Mouse (Mus musculus): ENCODE results near the gene Cd27. TPM values are rescaled to one million over a fixed set of nuclear protein-coding genes. Genes with fewer than 3 reads are reported as not detected.

Cd27 gene
- polyA plus RNA-seq, 1 experiment from 2014 or later: 1.4 TPM

GRCm38 (mm10) chr6:125239547-125239946 lies 2.7 kb upstream of the Cd27 start:
- ATAC-seq (ENCODE audit: insufficient number of reproducible peaks, low FRiP score, low TSS enrichment, low read depth) (no peak), DNase-seq (ENCODE audit: low spot score) (no peak)
- 94% methylated on average over 5 of the region's 5 CpGs for whole genome bisulfite sequencing
- H3K9ac ChIP-seq (ENCODE audit: low read length): no peak overlapping the region
- H3K4me1 ChIP-seq (ENCODE audit: control insufficient read depth, insufficient read depth, low read length): no peaks in the 10 kb centered on the region
- H3K27me3 ChIP-seq (ENCODE audit: control insufficient read depth, insufficient read depth, low read length): no peaks in the 10 kb centered on the region
- H3K27ac ChIP-seq (replicated peaks; ENCODE audit: low read depth, low read length): no peak overlapping the region
- no peak overlapping the region for H3K4me2 ChIP-seq (ENCODE audit: low read depth, severe bottlenecking)
- no peaks in the 10 kb centered on the region for H3K36me3 ChIP-seq (ENCODE audit: control insufficient read depth, insufficient read depth, low read length)
- H3K9me3 ChIP-seq (ENCODE audit: control insufficient read depth, low read length): no peaks in the 10 kb centered on the region
- no peak overlapping the region for H3K4me3 ChIP-seq (ENCODE audit: low read depth, low read length)

GRCm38 (mm10) chr6:125238396-125238795 lies 1.6 kb upstream of the Cd27 start:
- Histone ChIP-seq H3K27me3 (ENCODE audit: control insufficient read depth, insufficient read depth, low read length) (no peaks in the 10 kb centered on the region), H3K4me1 (ENCODE audit: control insufficient read depth, insufficient read depth, low read length) (no peaks in the 10 kb centered on the region), H3K9me3 (ENCODE audit: control insufficient read depth, low read length) (no peaks in the 10 kb centered on the region), H3K27ac (replicated peaks; ENCODE audit: low read depth, low read length) (no peak overlapping the region), H3K36me3 (ENCODE audit: control insufficient read depth, insufficient read depth, low read length) (no peaks in the 10 kb centered on the region), H3K4me3 (ENCODE audit: low read depth, low read length) (no peak overlapping the region), H3K9ac (ENCODE audit: low read length) (no peak overlapping the region), H3K4me2 (ENCODE audit: low read depth, severe bottlenecking) (no peak overlapping the region)
- no peak for ATAC-seq (ENCODE audit: insufficient number of reproducible peaks, low FRiP score, low TSS enrichment, low read depth)
- no peak for DNase-seq (ENCODE audit: low spot score)
- 75% methylated on average over 6 of the region's 6 CpGs for WGBS

DNA sequence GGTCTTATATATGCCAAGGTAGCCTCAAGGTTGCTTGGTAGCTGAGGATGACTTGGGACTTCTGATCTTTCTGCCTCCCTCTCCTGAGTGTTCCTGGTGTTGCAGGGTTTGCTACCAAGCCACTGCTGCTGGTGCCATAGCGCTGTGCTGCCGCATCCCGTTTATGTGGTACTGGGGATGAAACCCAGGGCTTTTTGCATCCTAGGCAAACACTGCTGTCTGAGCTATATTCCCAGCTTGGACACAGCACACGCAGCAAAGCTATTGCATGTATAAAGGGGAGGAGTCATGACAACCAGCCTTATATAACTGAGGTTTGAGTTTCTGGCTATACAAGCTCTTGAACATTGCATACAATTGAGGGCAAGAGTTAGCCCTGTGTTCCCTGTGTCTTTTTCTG lies 611 bp upstream of the Cd27 start:
- Histone ChIP-seq H3K27ac (replicated peaks; ENCODE audit: low read depth, low read length) (no peak overlapping the region), H3K4me3 (ENCODE audit: low read depth, low read length) (no peak overlapping the region), H3K36me3 (ENCODE audit: control insufficient read depth, insufficient read depth, low read length) (no peaks in the 10 kb centered on the region), H3K4me1 (ENCODE audit: control insufficient read depth, insufficient read depth, low read length) (no peaks in the 10 kb centered on the region), H3K9ac (ENCODE audit: low read length) (no peak overlapping the region), H3K9me3 (ENCODE audit: control insufficient read depth, low read length) (no peaks in the 10 kb centered on the region), H3K27me3 (ENCODE audit: control insufficient read depth, insufficient read depth, low read length) (no peaks in the 10 kb centered on the region), H3K4me2 (ENCODE audit: low read depth, severe bottlenecking) (no peak overlapping the region)
- WGBS: 83% methylated on average over 4 of the region's 4 CpGs
- DNase-seq (ENCODE audit: low spot score) (no peak), ATAC-seq (ENCODE audit: insufficient number of reproducible peaks, low FRiP score, low TSS enrichment, low read depth) (no peak)

DNA sequence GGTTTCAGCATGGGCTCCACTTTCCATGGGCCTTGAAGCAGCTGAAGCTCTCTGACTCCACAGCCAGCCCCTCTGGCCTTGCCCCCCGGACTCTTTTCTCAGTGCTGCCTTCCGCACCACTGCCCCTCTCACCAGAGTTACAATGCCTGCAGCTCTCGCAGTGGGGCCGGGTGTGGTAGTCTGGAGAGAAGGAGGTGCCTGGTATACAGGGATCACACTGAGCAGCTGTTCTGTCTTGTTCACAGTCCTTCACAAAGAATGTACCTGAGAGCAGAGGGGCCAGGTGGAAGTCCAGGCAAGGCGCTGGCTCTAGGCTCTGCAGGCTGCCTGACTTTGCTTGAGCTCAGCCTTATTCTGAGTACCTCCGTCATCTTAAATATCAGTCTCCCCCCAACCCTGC lies 469 bp downstream of the Cd27 start:
- no peak overlapping the region for H3K9ac ChIP-seq (ENCODE audit: low read length)
- H3K9me3 ChIP-seq (ENCODE audit: control insufficient read depth, low read length): no peaks in the 10 kb centered on the region
- H3K27ac ChIP-seq (replicated peaks; ENCODE audit: low read depth, low read length): no peak overlapping the region
- ATAC-seq (ENCODE audit: insufficient number of reproducible peaks, low FRiP score, low TSS enrichment, low read depth): no peak
- H3K36me3 ChIP-seq (ENCODE audit: control insufficient read depth, insufficient read depth, low read length): no peaks in the 10 kb centered on the region
- H3K4me1 ChIP-seq (ENCODE audit: control insufficient read depth, insufficient read depth, low read length): peaks cover 9% of the 10 kb centered on the region
- WGBS: 87% methylated on average over 6 of the region's 6 CpGs
- no peak overlapping the region for H3K4me3 ChIP-seq (ENCODE audit: low read depth, low read length)
- no peak overlapping the region for H3K4me2 ChIP-seq (ENCODE audit: low read depth, severe bottlenecking)
- no peaks in the 10 kb centered on the region for H3K27me3 ChIP-seq (ENCODE audit: control insufficient read depth, insufficient read depth, low read length)
- DNase-seq (ENCODE audit: low spot score): no peak

DNA sequence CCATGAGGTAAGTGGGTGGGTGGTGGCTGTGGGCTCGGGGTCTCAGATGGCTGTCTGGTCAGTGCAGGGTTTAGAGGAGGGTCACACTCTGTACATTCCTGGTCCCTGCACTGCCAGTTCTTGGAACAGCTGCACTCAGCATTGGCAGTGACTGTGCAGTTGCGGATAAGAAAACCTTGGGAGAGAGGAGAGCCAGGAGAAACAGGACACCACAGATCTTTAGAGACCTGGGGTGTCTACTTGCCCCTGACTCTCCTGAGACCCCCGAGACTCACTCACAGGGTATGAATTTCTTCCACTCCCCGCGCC lies 2.3 kb downstream of the Cd27 start:
- H3K4me1 ChIP-seq (ENCODE audit: control insufficient read depth, insufficient read depth, low read length): peaks cover 12% of the 10 kb centered on the region
- H3K4me2 ChIP-seq (ENCODE audit: low read depth, severe bottlenecking): no peak overlapping the region
- DNase-seq (ENCODE audit: low spot score): no peak
- 77% methylated on average over 5 of the region's 5 CpGs for whole genome bisulfite sequencing
- no peak overlapping the region for H3K9ac ChIP-seq (ENCODE audit: low read length)
- H3K27me3 ChIP-seq (ENCODE audit: control insufficient read depth, insufficient read depth, low read length): no peaks in the 10 kb centered on the region
- no peaks in the 10 kb centered on the region for H3K9me3 ChIP-seq (ENCODE audit: control insufficient read depth, low read length)
- no peak overlapping the region for H3K4me3 ChIP-seq (ENCODE audit: low read depth, low read length)
- ATAC-seq (ENCODE audit: insufficient number of reproducible peaks, low FRiP score, low TSS enrichment, low read depth): no peak
- H3K36me3 ChIP-seq (ENCODE audit: control insufficient read depth, insufficient read depth, low read length): no peaks in the 10 kb centered on the region
- no peak overlapping the region for H3K27ac ChIP-seq (replicated peaks; ENCODE audit: low read depth, low read length)

DNA sequence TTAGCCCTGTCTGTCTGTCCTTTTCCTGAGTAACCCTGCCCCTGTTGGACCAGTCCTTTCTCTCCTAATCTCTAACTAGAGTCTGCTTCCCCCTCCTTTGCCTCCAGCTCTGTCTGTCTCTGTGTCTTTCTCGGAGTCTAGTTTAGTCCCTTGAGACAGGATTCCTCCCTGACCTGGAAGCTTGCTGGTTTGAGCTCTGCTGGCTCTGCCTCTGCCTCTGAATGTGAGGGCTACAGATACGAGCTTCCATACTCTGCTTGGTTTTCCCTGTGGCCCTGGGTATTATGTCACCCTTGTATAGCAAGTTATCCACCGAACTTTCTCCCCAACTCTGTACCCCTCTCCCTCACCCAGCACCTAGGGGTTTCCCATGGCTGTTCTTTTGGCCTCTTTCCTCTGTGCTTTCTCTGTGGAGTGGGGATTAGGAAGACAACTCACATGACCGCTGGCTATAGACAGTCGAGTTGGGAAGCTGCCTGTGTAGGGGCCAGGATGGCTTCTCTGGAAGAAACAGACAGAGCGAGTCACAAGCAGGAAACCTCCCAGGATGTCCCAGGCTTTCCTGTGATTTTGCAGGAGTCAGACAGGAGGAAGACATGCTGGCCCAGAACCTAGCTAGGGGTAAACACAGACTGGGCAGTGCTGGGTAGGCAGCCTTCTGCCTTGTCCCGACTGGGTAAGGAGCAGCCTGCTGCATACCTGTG lies 2.8 kb downstream of the Cd27 start:
- Histone ChIP-seq H3K27ac (replicated peaks; ENCODE audit: low read depth, low read length) (no peak overlapping the region), H3K27me3 (ENCODE audit: control insufficient read depth, insufficient read depth, low read length) (no peaks in the 10 kb centered on the region), H3K9ac (ENCODE audit: low read length) (no peak overlapping the region), H3K4me1 (ENCODE audit: control insufficient read depth, insufficient read depth, low read length) (peaks cover 12% of the 10 kb centered on the region), H3K4me2 (ENCODE audit: low read depth, severe bottlenecking) (no peak overlapping the region), H3K4me3 (ENCODE audit: low read depth, low read length) (no peak overlapping the region), H3K36me3 (ENCODE audit: control insufficient read depth, insufficient read depth, low read length) (no peaks in the 10 kb centered on the region), H3K9me3 (ENCODE audit: control insufficient read depth, low read length) (no peaks in the 10 kb centered on the region)
- 70% methylated on average over 7 of the region's 7 CpGs for WGBS
- ATAC-seq (ENCODE audit: insufficient number of reproducible peaks, low FRiP score, low TSS enrichment, low read depth) (no peak), DNase-seq (ENCODE audit: low spot score) (no peak)

- Histone ChIP-seq H3K27me3 (ENCODE audit: control insufficient read depth, insufficient read depth, low read length) (no peaks in the 10 kb centered on the region), H3K9ac (ENCODE audit: low read length) (no peak overlapping the region), H3K9me3 (ENCODE audit: control insufficient read depth, low read length) (no peaks in the 10 kb centered on the region), H3K4me1 (ENCODE audit: control insufficient read depth, insufficient read depth, low read length) (peaks cover 12% of the 10 kb centered on the region), H3K4me2 (ENCODE audit: low read depth, severe bottlenecking) (no peak overlapping the region), H3K36me3 (ENCODE audit: control insufficient read depth, insufficient read depth, low read length) (no peaks in the 10 kb centered on the region), H3K27ac (replicated peaks; ENCODE audit: low read depth, low read length) (no peak overlapping the region), H3K4me3 (ENCODE audit: low read depth, low read length) (no peak overlapping the region)
- DNase-seq (ENCODE audit: low spot score): no peak
- WGBS: 72% methylated on average over 6 of the region's 6 CpGs
- no peak for ATAC-seq (ENCODE audit: insufficient number of reproducible peaks, low FRiP score, low TSS enrichment, low read depth)
Measured at GRCm38 (mm10) chr6:125232516-125232915, 4.3 kb downstream of the Cd27 start.

DNA sequence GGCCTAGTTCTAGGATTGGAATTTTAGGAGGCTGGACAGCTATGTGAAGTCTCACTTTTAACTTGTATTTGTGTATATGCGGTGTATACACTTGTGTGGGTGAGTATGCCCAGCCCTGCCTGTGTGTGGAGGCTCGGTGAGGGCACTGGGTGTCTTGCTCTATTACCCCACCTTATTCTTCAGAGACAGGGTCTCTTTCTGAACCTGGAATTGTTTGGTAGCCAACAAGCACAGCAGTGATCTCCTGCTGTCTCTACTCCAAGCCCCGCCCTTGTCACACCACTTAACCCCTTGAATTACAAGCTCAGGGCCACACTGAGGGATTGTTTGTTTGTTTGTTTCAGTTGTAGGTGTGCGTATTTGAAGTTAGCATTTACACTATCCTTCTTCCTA lies 4.8 kb downstream of the Cd27 start:
- Histone ChIP-seq H3K36me3 (ENCODE audit: control insufficient read depth, insufficient read depth, low read length) (no peaks in the 10 kb centered on the region), H3K27ac (replicated peaks; ENCODE audit: low read depth, low read length) (no peak overlapping the region), H3K9me3 (ENCODE audit: control insufficient read depth, low read length) (no peaks in the 10 kb centered on the region), H3K4me1 (ENCODE audit: control insufficient read depth, insufficient read depth, low read length) (peaks cover 12% of the 10 kb centered on the region), H3K4me2 (ENCODE audit: low read depth, severe bottlenecking) (peak overlapping the region; percentile 86), H3K4me3 (ENCODE audit: low read depth, low read length) (peak overlapping the region; percentile 37), H3K9ac (ENCODE audit: low read length) (peak overlapping the region; percentile 70), H3K27me3 (ENCODE audit: control insufficient read depth, insufficient read depth, low read length) (no peaks in the 10 kb centered on the region)
- 47% methylated on average over 4 of the region's 4 CpGs for WGBS
- ATAC-seq (ENCODE audit: insufficient number of reproducible peaks, low FRiP score, low TSS enrichment, low read depth) (no peak), DNase-seq (ENCODE audit: low spot score) (no peak)
